Mouse (Mus musculus) mouse trophoblast stem cell (cell line): Measurements from ENCODE around the gene Tmem53.
"Not testable (repeated sequence)": the region's sequence is repeated elsewhere in the genome, so short reads cannot be mapped to it uniquely, and the experiment has no call there.

Experiments used
- in situ Hi-C, 2 experiments: fragments of 300-500 bp; cut with MseI, MboI; formaldehyde crosslinking; loops; 2 replicates in 1 of 2; 3 replicates in 1 of 2; pipeline ENCODE4 v1.15.1; 2025

Gene Tmem53

DNA sequence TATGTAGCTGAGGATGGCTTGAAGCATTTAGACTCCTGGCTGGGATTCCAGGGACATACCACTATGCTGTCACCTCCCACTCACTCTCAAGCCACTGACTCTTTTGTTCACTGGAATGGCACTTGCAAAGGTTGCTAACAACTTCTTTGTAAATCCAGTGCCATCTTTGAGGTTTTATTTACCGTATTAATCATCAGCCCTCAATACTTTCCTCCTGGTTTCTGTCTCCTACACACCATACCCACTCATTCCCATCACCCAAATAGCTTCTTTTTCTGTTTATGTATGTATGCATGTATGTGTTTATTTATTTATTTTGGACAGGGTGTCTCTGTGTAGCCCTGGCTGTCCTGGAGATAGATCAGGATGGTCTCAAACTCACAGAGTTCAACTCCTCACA lies 769 bp upstream of the Tmem53 start:
- in situ Hi-C loops = no loop called here

DNA sequence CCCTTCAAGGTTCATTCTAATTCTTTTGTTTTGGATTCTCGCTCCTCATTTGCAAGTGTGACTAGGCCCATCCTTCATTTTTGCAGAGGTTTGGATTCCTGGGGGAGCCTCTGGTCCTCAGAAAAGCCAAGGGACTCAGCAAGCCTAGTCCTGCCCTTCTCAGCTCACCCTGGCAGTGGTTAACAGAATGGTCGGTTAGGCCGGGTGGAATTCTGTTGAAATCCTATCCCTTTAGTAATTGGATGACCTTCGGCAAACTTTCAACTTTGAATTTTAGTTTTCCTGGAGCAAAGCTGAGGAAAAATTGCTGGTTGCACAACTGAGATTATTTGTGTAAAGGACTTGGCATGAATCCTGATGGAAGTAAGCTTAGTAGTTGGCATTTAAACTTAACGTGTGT lies 600 bp downstream of the Tmem53 start:
- in situ Hi-C loops = no loop called here

DNA sequence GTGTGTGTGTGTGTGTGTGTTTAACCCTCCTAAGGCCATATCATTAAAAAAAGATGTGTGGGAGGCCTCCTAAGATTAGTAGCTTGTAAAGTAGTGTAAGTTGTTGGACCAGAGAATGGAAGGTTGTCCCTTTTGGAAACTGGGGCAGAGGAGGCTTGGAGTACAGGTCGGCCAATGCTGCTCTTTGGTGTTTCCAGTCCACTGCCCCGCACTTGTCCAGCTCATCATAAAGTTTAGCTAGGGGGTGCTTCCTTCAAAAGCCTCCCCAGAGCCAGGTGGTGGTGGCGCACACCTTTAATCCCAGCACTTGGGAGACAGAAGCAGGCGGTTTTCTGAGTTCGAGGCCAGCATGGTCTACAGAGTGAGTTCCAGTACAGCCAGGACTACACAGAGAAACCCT lies 1.0 kb downstream of the Tmem53 start:
- in situ Hi-C loops = no loop called here

DNA sequence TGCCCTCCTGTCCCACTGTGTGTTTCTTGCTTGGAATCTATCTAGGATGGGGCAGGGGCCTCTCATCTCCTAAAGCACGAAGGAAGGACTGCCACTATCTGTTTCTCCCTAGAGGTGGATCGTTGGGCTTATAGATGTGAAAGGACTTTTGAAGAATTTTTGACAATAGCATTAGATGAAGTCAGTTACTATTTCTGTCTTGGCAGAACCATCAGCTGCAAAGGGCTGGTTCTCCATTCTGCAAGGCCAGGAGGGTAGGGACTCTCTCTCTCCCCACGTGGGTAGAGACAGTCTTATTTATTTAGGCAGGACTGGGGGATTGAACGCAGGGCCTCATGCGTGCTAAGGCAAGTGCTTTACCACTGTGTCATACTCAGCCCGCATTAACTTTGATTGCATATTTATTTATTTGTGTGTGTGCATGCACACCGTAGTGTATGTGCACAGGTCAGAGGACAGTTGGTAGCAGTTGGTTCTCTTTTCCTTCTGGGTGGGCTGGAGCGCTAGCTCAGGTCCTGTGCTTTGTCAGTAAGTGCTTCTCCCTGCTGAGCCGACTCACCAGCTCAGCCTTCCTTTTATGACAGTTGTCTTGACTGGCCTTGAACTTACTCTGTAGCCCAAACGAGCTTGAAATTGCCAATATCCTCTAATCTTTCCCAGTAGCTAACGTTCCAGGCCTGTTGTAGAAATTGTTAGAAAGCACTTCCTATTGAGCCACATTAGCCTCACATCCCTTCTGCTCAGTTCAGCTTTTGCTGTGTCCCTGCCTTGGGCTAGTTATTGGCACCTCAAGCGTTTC lies 1.7 kb downstream of the Tmem53 start:
- in situ Hi-C loops = no loop called here

DNA sequence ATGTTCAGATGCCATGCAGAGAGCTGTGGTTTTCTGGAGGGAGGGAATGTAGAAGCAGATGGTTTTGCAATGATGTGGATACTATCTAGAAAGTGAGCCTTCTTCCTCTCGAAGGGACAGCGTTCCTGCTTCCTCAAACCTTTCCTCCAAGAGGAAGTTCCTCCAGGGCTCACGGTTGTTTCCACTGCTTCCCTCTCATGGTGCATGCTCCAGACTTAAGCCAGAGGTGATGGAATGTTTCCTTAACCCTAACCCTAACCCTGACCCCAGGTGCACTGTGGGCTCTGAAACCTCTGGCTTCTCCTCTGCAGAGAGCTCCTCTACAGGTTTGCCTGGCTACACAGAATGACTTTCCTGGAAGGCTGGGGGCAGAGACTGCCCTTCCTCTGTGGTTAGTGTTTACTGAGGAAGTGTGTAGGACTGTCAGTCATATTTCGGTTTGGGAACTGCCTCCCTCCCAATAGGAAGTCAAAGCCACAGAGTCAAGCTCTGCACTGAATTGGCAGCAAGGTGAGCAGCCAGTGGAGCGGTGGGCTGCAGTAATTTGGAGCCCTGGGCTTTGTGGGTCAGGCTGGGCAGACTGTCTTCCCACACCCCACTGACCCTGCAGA lies 2.4 kb downstream of the Tmem53 start:
- in situ Hi-C loops = no loop called here

DNA sequence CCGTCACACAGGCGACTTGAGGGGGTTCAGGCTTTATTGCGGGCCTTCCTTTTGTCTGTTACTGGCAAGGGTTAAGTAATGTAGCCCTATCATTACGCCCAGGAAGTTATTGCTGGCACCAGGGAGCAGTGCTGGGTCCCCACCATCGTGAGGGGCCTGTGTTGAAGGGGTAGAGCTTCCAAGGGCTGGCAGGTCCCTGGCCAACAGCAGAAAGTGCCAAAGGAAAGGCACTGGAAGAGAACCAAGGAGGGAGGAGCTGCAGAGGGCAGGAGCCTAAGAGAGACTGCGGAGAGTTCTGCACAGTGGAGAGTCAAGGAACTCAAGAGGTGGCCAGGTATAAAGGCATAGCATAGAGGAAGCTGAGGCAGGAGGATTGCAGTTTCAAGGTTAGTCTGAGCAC lies 2.9 kb downstream of the Tmem53 start:
- in situ Hi-C loops = no loop called here

DNA sequence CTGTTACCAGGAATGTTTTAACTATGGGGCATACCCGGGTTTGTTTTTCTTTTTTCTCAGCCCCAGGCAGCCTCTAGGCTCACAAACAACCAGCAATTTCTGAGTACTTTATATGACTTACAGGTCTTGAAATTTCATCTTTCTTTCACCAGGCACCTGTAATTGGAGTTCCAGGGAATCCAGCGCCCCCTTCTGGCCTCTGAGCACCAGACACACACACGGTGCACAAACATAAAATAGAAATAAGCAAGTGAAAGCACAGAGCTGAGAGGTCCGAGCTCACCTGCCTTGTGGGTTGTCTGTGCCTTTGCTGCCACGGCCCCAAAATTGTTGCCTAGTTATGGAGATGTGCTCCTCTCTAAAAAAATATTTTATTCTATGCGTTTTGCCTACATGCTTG lies 8.2 kb downstream of the Tmem53 start:
- in situ Hi-C loops = not testable (repeated sequence)

DNA sequence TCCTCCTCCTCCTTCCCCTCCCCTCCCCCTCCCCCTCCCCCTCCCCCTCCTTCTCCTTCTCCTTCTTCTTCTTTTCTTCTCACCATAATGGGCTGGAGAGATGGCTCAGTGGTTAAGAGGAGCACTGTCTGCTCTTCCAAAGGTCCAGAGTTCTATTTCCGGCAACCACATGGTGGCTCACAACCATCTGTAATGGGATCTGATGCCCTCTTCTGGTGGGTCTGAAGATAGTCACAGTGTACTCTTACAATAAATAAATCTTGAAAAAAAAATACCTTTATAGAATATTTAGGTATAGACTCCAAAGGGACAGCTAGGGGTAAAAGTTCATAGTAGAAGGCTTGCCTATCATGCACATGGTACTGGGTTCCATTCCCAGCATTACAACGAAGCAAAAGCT lies 9.5 kb downstream of the Tmem53 start:
- in situ Hi-C loops = no loop called here

DNA sequence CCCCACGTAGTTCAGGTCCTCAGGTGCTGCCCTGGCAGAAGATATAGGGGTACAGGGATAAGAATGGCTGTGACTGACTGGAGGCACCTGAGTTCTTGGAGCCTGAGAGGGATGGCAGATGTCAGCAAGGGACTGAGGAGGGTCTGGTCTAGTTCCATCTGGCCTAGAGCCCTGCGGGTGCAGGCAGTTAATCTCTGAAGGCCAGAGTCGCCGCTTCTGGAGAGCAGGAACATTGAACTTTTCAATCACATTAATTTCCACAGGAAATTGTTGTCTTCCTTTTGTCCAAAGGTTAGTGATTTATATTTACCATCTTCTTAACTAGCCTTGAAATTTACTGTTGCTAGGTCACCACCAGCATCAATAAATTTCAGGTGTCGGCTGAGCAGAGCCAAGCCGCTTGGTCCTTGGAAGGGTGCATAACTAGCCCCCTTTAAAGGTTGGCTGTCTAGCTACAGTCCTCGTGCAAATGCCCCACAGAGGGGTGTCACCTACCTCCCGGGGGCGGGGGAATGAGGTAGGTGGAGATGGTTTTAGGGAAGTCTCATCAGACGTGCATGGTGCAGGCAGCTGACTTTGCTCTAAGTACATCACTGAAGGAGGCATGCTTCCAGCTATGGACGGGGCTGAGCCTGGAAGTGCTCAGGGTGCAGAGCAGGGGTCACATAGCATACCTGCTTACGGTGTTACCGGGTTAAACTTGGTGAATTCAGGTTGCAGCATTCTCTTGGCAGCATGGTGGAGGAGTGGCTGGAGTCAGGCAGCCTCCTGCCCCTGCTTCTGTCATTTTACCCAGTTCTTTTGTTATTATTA lies 10.6 kb downstream of the Tmem53 start:
- in situ Hi-C loops = no loop called here

DNA sequence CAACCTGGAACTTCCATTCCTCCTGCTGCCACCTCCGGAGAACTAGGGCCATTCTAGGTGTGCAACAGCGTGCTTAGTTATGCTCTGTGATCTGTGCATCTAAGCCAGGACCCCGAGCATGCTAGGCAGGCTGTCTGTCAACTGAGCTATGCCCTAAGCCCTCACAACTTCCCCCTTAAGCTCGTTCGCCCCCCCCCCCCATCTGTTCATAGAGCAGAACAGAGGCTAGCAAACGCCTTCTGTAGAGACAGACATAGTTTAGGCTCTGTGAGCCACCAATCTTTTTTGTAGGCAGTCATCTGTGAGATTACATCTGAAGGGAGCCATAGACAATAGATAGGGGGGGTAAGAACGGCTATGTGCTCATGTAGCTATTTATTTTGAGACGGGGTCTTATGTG lies 11.2 kb downstream of the Tmem53 start:
- in situ Hi-C loops = no loop called here

DNA sequence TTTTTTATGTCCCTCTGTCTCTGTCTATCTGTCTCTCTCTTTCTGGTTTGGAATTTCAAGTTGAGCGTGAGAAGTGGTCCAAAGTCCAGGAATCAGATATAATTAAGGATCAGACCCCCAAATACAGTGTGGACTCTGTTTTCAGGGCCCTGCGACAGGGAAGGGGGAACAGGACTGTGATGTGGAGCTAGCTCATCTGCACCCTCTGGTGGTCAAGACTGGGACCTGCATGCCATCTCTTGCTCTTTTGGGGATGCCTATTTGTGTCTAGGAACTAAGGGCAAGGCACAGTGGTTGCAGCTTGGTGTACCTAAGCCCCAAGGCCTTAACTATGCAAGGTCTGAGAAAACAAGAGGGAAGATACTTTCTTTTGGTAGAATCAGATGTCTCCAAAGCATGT lies 15.5 kb downstream of the Tmem53 start:
- in situ Hi-C loops = loop anchor here (5.0 kb wide), 1 partner anchor 35 kb away; no protein-coding TSS in a partner anchor

DNA sequence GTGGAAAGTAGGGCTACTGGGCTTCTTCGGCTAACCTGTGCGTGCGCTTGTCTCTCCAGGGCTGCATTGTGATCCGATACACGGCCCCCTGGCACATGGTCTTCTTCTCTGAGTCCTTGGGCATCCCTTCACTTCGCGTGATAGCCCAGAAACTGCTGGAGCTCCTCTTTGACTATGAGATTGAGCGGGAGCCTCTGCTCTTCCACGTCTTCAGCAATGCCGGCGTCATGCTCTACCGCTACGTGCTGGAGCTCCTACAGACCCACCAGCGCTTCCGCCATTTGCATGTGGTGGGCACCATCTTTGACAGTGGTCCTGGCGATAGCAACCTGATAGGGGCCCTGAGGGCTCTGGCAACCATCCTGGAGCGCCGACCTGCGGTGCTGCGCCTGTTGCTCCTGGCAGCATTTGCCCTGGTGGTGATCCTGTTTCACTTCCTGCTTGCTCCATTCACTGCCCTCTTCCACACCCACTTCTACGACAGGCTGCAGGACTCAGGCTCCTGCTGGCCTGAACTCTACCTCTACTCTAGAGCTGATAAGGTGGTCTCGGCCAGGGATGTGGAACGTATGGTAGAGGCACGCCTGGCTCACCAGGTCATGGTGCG lies 16.2 kb downstream of the Tmem53 start:
- in situ Hi-C loops = loop anchor here (5.0 kb wide), 1 partner anchor 36 kb away; no protein-coding TSS in a partner anchor

DNA sequence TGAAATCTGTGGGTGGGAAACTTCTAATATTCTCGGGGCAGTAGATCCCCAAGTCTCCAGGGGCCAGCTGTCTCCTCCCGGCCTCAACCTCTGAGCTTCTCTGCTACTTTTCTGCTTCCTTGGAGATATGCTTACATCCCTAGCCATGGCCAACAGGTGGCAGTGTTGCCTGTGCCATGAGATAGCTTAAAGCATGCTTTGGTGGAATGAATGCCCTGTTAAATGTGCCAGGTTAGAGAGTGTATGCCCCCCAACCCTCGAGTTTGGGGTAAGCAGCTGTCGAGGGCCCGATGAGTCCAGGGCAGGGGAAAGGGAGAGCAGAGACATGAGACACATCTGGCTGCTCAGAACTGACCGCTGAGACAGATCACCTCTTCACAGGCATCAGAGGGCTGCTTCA lies 18.5 kb downstream of the Tmem53 start:
- in situ Hi-C loops = loop anchor here in 1 of 2 experiments (5.0 kb wide), 1 partner anchor 42 kb away; no protein-coding TSS in a partner anchor

DNA sequence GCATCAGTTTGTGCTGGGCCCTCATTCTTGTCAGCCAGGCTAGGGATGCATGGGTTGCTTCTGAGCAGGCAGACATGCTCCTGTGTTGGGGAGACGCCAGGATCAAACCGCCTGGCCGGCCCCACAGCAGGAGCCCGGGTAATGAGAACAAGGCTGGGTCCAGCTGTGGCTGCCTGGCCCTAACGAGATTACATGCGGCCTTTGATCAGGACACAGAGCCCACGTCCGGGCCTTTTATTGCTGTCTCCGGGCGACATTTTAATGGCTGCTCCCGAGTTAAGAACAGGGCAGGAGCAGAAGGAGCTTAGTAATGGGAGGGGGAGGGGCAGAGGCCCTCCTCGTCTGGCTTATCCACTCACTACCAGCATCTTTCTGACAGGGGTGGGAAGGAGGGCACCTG lies 20.7 kb downstream of the Tmem53 start:
- in situ Hi-C loops = loop anchor here in 1 of 2 experiments (5.0 kb wide), 1 partner anchor 40 kb away; no protein-coding TSS in a partner anchor

DNA sequence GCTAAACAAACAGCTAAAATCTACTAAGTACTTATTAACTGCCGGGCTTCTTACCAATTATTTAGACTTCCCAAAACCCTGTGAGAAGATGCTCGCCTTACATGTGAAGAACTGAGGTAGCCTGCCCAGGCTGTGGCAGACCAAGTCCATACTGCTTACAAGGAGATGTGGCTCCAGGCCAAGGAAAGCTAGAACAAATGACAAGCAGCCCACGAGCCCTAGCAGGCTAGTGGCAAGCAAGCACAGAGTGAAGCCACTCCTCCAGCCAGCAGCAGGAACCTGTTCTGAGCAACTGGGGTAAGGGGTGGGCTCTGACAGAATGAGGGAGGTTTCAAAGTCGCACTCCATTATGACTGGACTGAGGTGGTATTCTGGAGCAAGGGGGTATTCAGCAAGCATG lies 23.0 kb downstream of the Tmem53 start:
- in situ Hi-C loops = loop anchor here in 1 of 2 experiments (5.0 kb wide), 1 partner anchor 38 kb away; no protein-coding TSS in a partner anchor

DNA sequence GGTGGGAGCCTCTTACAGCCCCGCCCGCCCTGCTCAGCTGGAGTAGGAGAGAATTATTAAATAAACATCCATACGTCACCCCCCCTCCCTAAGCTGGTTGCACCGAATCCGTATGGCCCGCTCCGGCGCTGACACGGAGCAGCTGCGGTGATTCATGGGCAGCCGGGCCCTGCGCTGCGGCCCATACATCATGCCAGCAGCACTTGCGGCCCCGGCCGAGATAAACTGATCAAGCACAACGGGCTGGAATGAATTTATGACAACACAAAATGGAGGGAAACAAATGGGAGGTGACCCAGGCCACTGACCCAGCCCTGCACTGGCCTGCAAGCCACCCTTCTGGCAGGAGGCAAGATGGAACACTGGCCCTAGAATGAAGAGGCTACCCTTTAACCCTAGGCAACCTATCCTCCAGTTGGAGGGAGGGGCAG lies 24.5 kb downstream of the Tmem53 start:
- in situ Hi-C loops = no loop called here

DNA sequence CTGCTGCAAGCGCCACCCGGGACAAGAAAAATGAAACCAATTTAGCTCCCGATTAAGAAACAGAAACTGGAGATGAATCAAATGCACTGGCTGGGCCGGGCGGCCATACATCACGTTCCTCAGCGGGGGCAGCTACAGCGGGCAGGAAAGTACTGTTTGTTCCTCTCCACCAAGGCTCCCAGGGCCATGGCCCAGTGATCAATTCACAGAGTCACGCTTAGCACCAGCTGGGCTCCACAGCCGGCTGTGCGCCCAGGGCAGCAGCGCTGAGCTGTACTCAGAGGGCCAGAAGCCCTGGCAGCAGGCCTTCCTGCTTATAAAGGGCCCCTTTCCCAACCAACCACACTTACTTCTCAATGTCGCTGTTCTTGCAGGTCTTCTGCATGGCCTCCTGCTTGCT lies 25.3 kb downstream of the Tmem53 start:
- in situ Hi-C loops = no loop called here

DNA sequence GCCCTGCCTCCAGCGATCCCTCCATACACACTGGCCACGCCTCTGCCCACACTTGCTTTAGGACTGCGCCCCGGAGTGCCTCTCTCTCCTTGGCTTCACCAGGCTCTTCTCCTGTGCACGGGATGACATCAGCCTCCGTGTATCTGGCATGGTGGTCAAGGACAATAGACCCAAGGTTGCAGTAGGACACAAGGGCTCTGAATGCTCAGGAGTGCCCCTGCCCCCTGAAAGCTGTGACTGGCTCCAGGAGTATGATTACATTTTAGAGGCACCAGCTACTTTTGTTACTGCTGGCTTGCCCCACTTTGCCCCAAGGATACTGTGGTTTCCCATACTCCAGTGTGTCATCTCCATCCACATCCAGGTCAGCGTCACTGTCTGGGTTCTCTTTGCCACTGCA lies 25.9 kb downstream of the Tmem53 start:
- in situ Hi-C loops = no loop called here

DNA sequence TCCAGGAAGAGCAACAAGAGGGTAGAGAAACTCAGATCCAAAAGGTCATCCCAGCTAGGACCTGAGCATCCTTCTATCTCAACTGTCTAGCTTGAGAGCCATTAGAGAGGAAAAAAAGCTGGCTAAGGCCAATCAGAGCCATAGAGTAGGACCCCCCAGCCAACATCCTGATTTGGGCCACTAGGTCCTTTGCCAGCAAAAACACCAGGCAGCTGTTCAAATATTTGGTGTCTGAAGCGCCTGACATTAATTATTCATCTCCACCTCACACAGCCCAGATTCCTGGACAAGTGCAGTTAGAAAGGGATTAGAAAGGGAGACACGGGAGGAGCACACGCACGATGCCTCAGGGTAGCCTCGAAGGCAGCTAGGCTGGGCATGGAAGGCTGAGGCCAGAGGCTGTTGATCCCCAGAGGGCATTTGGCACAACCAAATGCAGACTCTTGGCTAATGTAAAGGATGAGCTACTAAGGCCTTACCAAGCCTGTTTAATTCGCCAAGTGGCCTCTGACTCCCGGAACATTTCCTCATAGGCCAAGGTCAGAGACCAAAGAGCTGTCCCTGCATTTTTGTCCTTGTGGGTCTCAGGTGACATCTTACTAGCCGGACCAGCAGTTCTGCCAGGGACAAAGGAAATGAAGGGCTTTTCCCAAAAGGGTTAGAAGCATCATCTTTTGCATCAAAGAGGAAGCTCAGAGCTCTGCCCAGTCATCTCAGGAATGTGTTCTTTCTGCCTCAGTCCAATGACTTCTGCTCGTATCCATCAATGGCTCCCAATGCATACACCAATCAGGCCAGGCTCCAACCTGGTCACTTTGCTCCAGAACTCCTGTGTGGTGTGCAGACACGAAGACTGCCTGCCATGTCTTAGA lies 26.9 kb downstream of the Tmem53 start:
- in situ Hi-C loops = no loop called here

DNA sequence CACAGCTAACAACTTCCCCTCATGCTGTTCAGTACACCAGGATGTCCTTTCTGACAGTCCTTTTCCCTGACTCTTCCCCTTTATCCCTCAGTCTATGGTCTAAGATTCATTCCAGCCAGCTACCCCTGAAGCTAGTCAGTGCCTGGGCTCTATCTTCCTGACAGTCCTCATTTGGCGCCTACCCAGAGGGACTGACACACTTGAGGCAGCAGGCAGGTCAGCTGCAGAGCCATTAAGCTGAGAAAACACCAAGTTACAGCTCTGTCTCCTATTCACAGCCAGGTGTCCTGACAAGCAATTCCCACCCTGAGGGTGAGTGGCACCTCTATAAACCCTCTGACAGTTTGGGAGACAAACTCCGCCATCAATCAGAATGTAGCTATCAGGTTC lies 27.5 kb downstream of the Tmem53 start:
- in situ Hi-C loops = no loop called here

DNA sequence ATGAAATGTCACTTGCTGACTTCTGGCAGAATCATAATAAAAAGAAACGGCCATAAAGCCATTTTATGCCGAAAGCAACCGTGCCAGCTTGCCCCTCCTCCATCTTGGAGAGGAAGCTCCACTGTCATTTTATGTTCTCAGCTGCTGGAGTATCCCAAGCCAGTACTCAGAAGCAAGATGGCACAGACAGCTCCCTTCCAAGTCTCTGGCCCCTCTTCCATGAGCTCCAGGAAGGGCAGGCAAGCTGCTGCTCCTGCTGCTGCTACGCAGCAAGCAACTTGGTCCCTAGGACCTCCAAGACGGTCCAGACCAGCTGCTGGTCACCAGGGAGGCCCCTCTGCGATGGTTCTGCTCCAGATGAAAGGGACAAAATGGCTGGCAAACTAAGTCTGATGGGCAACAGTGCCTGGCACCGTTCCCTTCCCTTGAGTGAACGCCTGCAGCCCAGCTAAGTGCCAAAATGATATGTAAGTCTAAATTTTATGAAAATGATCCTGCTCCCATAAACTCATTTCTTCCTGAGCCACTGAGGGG lies 28.7 kb downstream of the Tmem53 start:
- in situ Hi-C loops = no loop called here
